Mouse (Mus musculus) lung, embryonic 16.5 days (tissue): Measurements from ENCODE around the gene Slc35a3. TPM values are rescaled to one million over a fixed set of nuclear protein-coding genes. Genes with fewer than 3 reads are reported as not detected.

Source experiments
- ATAC-seq: fragments of 200-750 bp; cut with Nextera tagmentation; 2 replicates; pipeline ENCODE4 v1.8.0; 2017; ENCODE audit warnings: low read depth, mild to moderate bottlenecking, moderate library complexity
- H3K27ac ChIP-seq: fragments of 300-500 bp; sonication (generic); 2 replicates; pipeline ENCODE4 v1.5.1; 2014; ENCODE audit warnings: mild to moderate bottlenecking, control low read depth, low read length
- H3K27me3 ChIP-seq: fragments of 300-500 bp; sonication (generic); 2 replicates; pipeline ENCODE4 v1.6.1; 2014; ENCODE audit warnings: low read depth, low read length, mixed read lengths; ENCODE audit not compliant: control insufficient read depth, insufficient read depth
- H3K36me3 ChIP-seq: fragments of 300-500 bp; sonication (generic); 2 replicates; pipeline ENCODE4 v1.6.1; 2014; ENCODE audit warnings: low read length; ENCODE audit not compliant: control insufficient read depth, insufficient read depth
- H3K4me1 ChIP-seq: fragments of 300-500 bp; sonication (generic); replicated peaks from 2 replicates; pipeline ENCODE4 v1.6.1; 2014; ENCODE audit warnings: low read length, mixed read lengths; ENCODE audit not compliant: control insufficient read depth, insufficient read depth
- H3K4me2 ChIP-seq: fragments of 300-500 bp; sonication (generic); 2 replicates; pipeline ENCODE4 v1.6.1; 2014; ENCODE audit warnings: low read depth, low read length, control low read depth
- H3K4me3 ChIP-seq: fragments of 300-500 bp; sonication (generic); 2 replicates; pipeline ENCODE4 v1.5.1; 2014; ENCODE audit warnings: mild to moderate bottlenecking, low read length, control low read depth
- H3K9ac ChIP-seq: fragments of 300-500 bp; sonication (generic); 2 replicates; pipeline ENCODE4 v1.6.1; 2014; ENCODE audit warnings: low read length, control low read depth
- H3K9me3 ChIP-seq: fragments of 300-500 bp; sonication (generic); 2 replicates; pipeline ENCODE4 v1.6.1; 2016; ENCODE audit warnings: low read length; ENCODE audit not compliant: control insufficient read depth
- WGBS: fragments of 180-500 bp; shearing (Covaris S2); extraction: QIAGEN DNeasy Blood & Tissue Kit; methylation state at CpG from one replicate; pipeline ENCODE4 v1.1.7; 2014; 5-methylcytosine and 5-hydroxymethylcytosine counted together
- polyA plus RNA-seq: library from polyadenylated mRNA; unstranded; fragments of >200 nt; fragmentation: Nextera tagmentation; extraction: Ambion mirVana; gene quantifications from 2 replicates; pipeline ENCODE4 v1.2.1, GENCODE M21; 2015

Gene Slc35a3
- polyA plus RNA-seq, 1 experiment from 2014 or later: 15.4 TPM

DNA sequence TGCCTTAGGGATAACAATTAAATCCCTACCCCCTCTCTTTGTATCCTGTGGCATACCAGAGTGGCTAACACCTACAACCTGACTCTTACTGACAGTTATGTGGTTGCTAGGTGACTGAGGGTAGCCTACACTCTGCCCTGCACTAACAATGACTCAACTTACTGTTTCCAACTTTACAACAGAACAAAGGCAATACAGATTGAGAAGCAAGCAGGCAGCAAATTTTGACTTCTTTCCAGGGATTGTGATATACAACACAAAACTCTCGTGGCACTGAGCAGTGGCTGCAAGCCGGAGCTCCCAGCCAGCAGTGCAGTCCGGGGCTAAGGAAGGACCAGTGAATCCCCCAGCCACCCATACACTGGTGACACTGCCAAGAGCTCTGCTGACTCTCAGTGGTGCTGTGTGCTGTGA, 60.6 kb downstream of the Slc35a3 start:
- no peak overlapping the region for H3K4me2 ChIP-seq
- 63% methylated on average over 3 of the region's 3 CpGs for WGBS
- no peak overlapping the region for H3K9ac ChIP-seq
- H3K9me3 ChIP-seq: no peaks in the 10 kb centered on the region
- H3K4me3 ChIP-seq: no peak overlapping the region
- H3K36me3 ChIP-seq: no peaks in the 10 kb centered on the region; the same call in 1 of the 2 replicates
- H3K4me1 ChIP-seq: peaks cover 4% of the 10 kb centered on the region
- no peak for ATAC-seq
- H3K27ac ChIP-seq: no peak overlapping the region
- H3K27me3 ChIP-seq: no peaks in the 10 kb centered on the region

DNA sequence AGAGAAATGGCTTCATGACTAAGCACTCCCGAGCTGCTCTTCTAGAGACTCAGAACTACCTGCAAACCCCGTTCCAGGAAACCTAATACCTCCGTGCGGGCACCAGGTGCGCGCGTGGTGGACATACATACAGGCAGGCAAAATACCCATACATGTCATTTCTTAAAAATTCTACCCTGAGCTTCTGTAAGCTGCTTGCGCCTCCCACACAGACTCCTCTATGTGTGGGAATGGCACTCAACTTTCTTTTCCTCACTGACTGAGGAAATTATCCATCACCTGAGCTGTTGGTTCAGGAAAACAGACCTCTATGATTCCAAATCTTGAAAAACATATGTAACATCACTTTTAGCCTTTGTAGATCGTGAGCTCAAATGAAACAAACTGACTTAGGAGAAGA, 61.9 kb downstream of the Slc35a3 start:
- 95% methylated on average over 9 of the region's 9 CpGs for WGBS
- no peak overlapping the region for H3K27ac ChIP-seq

GRCm38 (mm10) chr3:116648805-116649204, 63.8 kb downstream of the Slc35a3 start:
- no peak for ATAC-seq
- Histone ChIP-seq H3K36me3 (peaks cover 4% of the 10 kb centered on the region), H3K4me1 (no peaks in the 10 kb centered on the region), H3K9ac (no peak overlapping the region), H3K27ac (no peak overlapping the region), H3K27me3 (no peaks in the 10 kb centered on the region), H3K4me2 (no peak overlapping the region), H3K4me3 (no peak overlapping the region), H3K9me3 (no peaks in the 10 kb centered on the region)
- WGBS: 91% methylated on average over 7 of the region's 7 CpGs

More for the DNA sequence above, 61.9 kb downstream of the Slc35a3 start:
- Histone ChIP-seq H3K9me3 (no peaks in the 10 kb centered on the region), H3K9ac (no peak overlapping the region), H3K27me3 (no peaks in the 10 kb centered on the region), H3K36me3 (peaks cover 4% of the 10 kb centered on the region), H3K4me1 (no peaks in the 10 kb centered on the region), H3K4me3 (no peak overlapping the region), H3K4me2 (no peak overlapping the region)
- ATAC-seq: no peak

GRCm38 (mm10) chr3:116646387-116646786, 66.2 kb downstream of the Slc35a3 start:
- no peak overlapping the region for H3K4me2 ChIP-seq
- H3K27ac ChIP-seq: no peak overlapping the region
- ATAC-seq: no peak
- H3K9ac ChIP-seq: no peak overlapping the region
- peaks cover 8% of the 10 kb centered on the region for H3K36me3 ChIP-seq
- no peaks in the 10 kb centered on the region for H3K9me3 ChIP-seq
- no peaks in the 10 kb centered on the region for H3K27me3 ChIP-seq
- WGBS: 85% methylated on average over 1 of the region's 1 CpGs
- no peaks in the 10 kb centered on the region for H3K4me1 ChIP-seq
- H3K4me3 ChIP-seq: no peak overlapping the region

GRCm38 (mm10) chr3:116642373-116642772, 70.3 kb downstream of the Slc35a3 start:
- Histone ChIP-seq H3K27me3 (no peaks in the 10 kb centered on the region), H3K36me3 (peaks cover 19% of the 10 kb centered on the region), H3K4me3 (no peak overlapping the region), H3K9ac (no peak overlapping the region), H3K9me3 (no peaks in the 10 kb centered on the region), H3K27ac (no peak overlapping the region), H3K4me1 (no peaks in the 10 kb centered on the region), H3K4me2 (no peak overlapping the region)
- ATAC-seq: no peak
- 90% methylated on average over 2 of the region's 2 CpGs for WGBS

DNA sequence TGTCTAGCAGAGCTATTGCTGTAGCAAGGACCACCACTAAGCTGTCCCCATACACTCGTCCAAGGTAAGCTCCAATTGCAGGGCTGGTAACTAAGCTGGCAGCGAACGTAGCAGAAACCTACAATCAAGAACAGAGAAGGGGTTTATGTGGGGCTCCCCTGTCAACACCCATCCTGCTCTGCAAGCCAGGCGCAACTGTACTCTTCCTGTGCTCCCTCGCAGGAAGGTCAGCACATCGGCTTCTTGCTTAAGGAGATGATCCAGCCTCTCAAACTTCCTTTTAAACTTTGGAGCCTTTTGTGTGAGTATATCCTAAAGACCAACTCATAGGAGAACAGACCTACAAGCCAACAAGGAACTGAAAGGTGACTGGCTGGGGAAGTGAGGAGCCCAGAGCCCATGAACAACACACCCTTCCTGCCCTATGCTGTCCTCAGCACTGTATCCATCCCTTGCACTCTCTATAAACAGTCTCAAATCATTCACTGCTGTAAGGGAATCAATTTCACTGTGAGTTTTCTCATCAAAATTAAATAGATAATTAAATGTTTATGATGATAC, 70.7 kb downstream of the Slc35a3 start:
- WGBS: 92% methylated on average over 6 of the region's 6 CpGs
- ATAC-seq: no peak
- H3K36me3 ChIP-seq: peaks cover 19% of the 10 kb centered on the region

DNA sequence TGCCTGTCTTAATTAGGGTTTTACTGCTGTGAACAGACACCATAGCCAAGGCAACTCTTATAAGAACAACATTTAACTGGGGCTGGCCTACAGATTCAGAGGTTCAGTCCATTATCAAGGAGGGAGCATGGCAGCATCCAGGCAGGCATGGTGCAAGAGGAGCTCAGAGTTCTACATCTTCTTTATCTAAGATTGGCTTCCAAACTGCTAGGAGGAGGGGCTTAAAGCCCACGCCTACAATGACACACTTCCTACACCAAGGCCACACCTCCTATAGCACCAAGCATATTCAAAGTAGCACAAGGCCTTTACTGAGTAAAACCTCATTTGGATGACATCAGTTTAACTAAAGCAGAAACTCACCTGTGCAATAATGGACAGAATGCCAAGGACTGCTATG, 72.6 kb downstream of the Slc35a3 start:
- Histone ChIP-seq H3K27ac (no peak overlapping the region), H3K27me3 (no peaks in the 10 kb centered on the region), H3K9me3 (no peaks in the 10 kb centered on the region), H3K9ac (no peak overlapping the region), H3K4me3 (no peak overlapping the region), H3K4me1 (no peaks in the 10 kb centered on the region), H3K36me3 (peaks cover 26% of the 10 kb centered on the region), H3K4me2 (no peak overlapping the region)
- no peak for ATAC-seq
- WGBS: 85% methylated on average over 1 of the region's 1 CpGs

More for the DNA sequence above, 70.7 kb downstream of the Slc35a3 start:
- Histone ChIP-seq H3K4me2 (no peak overlapping the region), H3K4me3 (no peak overlapping the region), H3K27ac (no peak overlapping the region), H3K27me3 (no peaks in the 10 kb centered on the region), H3K9ac (no peak overlapping the region), H3K4me1 (no peaks in the 10 kb centered on the region), H3K9me3 (no peaks in the 10 kb centered on the region)

- Histone ChIP-seq H3K36me3 (peaks cover 39% of the 10 kb centered on the region), H3K4me2 (no peak overlapping the region), H3K27ac (no peak overlapping the region), H3K9ac (no peak overlapping the region), H3K4me3 (no peak overlapping the region), H3K4me1 (no peaks in the 10 kb centered on the region), H3K27me3 (no peaks in the 10 kb centered on the region), H3K9me3 (no peaks in the 10 kb centered on the region)
- 83% methylated on average over 7 of the region's 7 CpGs for WGBS
- ATAC-seq: no peak
Observed at GRCm38 (mm10) chr3:116638572-116638971, 74.1 kb downstream of the Slc35a3 start.

DNA sequence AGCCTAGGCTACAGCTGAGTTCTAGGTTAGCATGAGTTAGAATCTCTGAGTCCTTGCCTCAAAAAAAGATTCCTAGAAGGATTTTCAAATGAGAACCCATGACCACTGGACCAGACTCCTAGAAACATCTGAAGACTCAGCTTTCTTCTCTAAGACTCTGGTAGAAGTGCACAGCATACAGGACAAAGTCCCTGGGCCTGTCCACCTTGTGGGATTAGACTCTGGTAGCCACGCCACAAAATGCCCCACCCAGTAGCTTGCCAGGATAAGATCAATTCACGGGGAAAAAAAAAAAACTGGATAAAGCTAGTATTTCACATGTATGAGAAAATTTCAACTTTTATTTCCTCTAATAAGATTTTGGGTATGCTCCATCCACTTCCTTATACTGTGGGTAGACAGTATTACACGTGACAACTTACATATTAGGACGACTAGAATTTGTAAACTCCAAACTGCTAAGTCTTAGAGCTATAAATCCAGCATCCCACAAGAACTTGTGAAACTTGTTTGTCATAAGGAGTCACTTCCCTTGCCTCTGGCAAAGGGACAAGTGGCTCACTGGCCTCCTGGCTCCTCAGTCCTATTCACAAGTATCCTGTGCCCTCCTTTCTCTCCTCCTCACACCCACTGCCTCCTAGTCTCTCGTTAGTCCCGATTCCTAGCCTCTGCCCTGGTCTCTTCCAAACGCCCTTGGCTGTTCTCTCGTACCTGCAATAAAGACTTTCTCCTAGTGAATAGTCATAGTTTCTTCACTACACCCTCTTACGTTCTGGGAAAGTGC, 74.7 kb downstream of the Slc35a3 start:
- H3K36me3 ChIP-seq: peaks cover 41% of the 10 kb centered on the region
- no peak overlapping the region for H3K4me2 ChIP-seq
- no peaks in the 10 kb centered on the region for H3K9me3 ChIP-seq
- H3K27ac ChIP-seq: no peak overlapping the region
- no peak for ATAC-seq
- no peaks in the 10 kb centered on the region for H3K27me3 ChIP-seq
- no peak overlapping the region for H3K4me3 ChIP-seq
- no peaks in the 10 kb centered on the region for H3K4me1 ChIP-seq
- H3K9ac ChIP-seq: no peak overlapping the region
- WGBS: 84% methylated on average over 9 of the region's 9 CpGs
